Mouse (Mus musculus) layer of hippocampus, postnatal 25 days (tissue): ENCODE measurements around the gene Clrn1. TPM values are rescaled to one million over a fixed set of nuclear protein-coding genes. Genes with fewer than 3 reads are reported as not detected.
A peak's percentile ranks its signal among the peaks of the same experiment; 100 is the strongest.

Experiments
- DNase-seq, 2 experiments: peaks; one replicate each; pipeline ENCODE4 v3.0.0; 2022; ENCODE audit warnings: mixed read lengths in 2 of 2, low spot score in 1 of 2; ENCODE audit errors: extremely low spot score in 1 of 2
- total RNA-seq, 2 experiments: library from RNA; stranded (reverse); gene quantifications; 2 replicates each; pipeline ENCODE4 v1.2.3; 2021

The Clrn1 gene
- total RNA-seq, 2 experiments from 2014 or later, result 1.5 to 1.7 TPM

DNA sequence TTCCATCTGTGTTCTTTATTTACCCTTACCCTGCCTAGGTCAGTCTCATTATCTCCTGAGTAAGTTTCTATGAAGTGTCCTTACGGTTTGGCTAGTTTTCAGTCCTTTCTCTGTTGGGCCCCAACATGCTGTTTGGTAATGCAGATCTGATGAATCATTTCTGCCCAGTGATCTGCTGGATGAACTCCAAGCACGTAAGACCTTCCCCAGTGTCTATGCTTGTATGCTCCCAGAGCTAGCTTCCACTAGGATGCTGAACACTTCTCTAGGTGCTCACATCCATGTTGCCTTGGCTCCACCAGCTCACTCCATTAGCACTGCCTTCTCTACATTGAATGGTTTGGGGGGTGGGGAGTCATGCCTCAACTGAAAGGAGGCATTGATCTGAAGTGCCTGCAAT, 52.3 kb downstream of the Clrn1 start:
- DNase-seq, result no peak

DNA sequence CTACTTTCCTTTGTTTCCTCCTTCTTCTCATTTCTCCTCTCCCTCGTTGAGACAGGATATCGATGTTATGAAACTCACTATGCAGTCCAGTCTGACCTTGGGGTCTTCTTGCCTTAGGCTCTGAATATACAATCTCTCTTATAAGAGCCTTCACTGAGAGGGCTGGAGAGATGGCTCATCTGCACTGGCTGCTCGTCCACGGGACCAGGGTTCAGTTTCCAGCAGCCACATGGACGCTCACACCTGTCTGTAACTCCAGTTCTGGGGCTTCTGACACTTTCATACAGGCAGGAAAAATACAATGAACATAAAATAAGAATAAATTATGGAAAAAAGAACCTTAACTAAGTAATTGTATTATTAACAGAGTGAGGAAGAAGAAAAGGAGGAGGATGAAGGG, 53.6 kb downstream of the Clrn1 start:
- no peak for DNase-seq

DNA sequence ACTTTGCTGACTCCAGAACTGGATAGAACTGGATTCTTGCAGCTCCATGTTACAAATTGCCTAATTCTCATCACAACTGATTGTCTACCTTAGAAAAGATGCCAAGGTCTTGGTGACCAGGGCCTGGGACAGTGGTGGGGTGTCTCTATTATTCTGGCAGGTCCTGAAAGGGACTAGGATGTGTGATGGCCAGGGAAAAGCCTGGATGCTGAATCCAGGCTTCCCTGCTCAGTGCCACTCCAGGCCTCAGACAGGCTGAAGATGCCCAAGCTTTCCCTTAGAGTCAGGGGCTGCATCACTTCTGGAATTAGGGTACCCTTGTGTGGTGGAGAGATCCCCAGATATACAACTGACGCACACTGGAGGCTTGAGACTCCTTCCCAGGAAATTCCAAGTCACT, 55.2 kb downstream of the Clrn1 start:
- DNase-seq, result no peak

DNA sequence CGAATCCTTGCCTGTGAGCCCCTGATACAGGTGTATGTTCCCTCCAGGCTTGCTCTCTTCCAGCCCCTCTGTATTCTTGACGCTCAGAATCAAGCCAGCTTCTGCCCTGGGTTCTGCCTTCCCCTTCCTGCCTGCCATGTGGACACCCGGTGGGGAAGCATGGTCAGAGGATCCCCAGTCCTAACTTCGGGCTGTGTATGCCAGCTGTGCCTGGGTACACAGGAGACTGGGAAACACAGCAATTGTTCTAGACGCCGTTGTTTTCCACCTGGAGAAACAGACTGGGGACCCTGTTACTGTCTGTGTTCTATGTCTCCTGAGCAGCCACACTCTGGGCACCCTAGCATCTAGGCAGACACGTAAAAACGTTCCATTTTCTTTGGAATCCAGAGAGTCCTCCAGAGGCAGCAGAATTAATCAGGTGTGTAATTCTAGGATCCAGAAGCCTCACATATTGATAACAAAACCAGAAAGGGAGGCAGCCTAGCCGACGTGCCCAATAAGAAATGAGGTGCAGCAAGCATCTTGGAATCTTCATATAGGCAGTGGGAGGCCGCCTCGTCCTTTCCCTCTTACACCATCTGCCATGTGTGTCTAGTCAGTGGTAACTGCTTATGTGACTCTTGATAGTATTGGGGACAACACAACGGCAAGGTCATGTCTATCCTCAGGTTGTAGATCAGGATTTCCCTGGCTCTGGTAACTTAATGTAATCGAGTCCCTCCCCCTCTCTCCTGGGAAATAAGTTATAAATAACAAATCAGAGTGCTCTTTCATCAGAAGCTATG, 56.6 kb downstream of the Clrn1 start:
- no peak for DNase-seq

DNA sequence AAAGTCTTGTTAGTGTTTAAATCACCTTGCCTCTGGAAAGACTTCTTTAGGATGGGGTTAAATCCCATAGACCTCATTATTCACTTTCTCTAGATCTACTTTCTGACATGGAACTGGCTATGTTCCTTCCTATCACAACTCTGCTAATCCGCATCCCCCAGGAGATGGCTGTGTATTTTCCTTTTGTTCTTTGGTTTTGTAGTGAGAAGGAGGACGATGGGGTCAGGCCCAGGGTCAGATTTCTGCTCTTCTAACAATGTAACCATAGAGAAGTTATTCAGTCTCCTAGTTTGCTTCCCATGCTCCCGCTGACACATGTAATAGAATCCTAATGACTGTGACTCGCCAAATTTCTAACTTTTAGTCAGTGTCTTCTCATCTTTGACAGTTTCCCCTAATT, 58.9 kb downstream of the Clrn1 start:
- no peak for DNase-seq

DNA sequence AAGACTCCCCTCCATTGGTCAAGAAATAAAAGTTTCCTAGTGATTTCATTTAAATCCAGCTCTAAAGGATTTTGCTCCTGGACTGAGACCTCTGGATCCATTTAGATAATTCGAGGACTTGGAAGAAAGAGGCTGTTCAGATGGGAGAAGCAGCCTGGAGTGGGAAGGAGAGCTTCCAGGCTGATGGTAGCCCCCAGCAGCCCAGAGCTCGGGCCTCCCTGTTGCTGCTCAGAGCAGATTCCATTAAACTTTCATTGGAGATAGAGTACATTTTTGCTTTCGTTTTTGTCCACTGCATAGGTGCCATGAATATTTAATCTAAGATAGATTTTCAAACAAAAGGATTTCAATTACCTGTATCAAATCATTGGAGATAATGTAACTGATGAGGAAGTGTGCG, 62.9 kb downstream of the Clrn1 start, which contains the start of gene Mindy4b-ps:
Mindy4b-ps (minus strand) TSS at position 101 of the 400 bp plus-strand sequence.
- DNase-seq, result no peak

DNA sequence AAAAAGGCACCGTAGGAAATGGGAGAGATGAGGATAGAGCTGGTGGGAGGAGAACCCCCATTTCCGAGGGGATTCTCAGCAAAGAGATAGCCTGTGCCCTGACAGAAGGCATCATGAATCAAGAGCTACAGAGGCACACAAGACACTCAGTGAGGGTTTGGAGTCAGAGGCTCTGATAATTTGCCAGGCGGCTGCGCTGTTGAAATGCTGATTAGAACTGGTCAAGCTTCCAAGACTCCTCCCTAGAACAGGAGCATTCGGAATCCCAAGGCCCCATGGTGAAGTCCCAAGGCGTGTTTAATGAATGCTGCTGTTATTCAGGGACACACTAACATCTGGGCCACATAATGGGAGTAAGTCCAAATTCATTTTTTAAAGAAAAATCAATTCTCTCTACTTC, 67.8 kb downstream of the Clrn1 start:
- DNase-seq, result no peak

DNA sequence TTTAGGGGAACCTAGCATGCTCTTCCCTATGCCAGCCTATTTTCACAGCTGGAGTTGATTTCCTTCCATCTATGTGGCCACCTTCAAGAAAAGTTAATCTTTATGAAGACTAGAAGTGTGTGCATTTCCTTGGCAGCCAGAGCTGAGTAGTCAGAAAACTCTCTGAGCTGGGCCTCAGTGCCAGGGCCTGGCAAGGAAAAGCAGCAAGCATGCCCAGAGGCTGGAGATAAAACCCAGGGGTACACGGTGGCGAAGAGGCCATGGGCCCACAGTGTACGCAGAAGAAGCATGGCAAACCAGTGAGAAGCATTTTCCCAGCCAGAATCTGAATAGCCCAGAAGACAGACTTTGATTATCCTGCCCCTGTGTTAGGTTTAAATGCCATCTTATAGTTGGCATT, 70.9 kb downstream of the Clrn1 start:
- DNase-seq, result no peak

DNA sequence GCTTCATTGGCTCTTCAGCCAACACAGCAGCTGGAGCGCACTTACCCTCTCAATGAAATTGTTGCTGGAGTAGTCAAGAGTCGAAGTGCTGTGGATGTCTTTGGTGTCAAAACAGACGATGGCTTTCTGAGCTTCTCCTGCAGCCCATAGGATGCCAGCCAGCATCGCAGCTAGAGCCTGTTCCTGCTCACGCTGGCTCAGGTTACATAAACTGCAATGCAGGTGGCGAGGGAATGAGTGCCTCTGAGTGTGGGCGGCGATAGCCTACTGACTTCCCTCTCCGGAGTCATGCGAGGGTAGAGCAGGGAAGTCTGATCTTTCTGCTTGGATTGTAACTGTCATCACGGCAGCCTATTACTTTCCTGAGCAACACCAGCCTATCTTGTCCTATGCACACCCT, 74.8 kb downstream of the Clrn1 start:
- DNase-seq, result no peak

DNA sequence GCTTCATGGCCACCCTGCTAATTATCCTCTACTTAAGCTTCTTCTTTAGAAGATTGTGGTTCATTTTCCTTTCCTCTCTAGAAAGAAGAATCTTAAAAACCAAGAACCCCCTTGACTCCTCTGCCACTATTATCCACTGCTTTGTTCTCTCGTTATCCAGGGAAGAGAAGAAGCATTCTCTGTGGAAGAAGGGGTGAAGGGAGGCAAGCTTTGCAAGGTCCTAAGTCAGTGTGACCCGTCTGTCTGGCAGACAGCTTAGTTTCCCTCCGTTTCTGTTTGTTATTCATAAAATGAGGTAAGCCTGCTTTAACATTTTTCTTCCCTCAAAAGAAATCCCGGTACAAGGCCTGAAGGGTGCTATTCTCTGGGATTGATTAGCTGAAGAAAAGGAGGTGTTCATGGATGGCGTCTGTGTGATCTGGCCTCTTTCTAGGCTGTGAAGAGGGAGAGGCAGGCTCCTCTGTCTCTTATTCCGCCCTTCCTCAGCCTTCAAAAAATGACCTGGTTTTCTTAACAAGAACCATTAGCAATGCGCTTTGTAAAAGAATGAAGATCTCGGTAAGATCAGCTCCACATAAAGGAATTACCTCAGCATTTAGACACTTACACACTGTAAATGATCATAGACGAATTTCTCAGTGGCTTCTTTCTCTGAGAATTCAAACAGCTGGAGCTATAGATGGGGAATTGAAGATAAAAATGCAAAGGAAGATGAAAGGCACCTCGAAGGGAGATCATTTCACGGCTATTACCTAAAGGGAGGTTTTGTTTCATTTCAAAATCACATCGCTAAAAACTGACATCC, 75.8 kb downstream of the Clrn1 start:
- no peak for DNase-seq

DNA sequence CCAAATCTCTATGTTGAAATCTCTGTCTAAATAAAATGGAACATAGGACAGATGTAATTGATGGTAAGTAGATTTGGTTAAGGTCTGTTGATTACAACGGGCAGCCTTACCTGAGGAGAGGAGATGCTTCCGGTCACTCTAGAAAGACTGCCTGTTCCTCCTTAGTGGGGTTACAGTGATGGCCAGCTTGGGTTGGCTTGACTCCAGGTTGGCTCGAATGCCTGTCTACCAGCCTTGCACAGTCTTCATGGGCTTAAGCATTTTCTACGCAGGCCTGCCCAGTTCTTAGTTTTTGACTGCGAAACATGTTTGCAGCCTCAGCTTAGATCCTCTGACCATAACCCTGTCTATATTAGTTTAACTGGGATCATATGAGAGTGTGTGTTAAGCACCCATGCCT, 76.5 kb downstream of the Clrn1 start:
- DNase-seq, result no peak

DNA sequence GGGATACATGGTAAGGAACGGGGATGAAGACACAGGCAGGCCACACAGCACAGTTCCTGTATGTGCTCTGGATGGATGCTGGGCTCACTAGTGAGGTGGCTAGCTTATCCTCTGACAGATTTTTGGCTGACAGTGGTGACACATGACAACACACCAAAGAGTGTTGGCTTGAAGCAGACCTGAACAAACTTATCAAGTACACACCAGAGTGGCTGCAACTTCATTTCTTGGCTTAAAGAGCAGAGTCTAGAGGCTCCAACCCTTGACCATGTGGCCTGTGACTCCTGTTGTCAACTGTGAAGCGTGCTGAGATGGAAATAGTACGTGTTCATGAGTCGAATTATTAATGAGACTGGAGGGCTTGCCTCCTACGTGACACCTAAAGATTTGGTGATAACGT, 80.4 kb downstream of the Clrn1 start:
- no peak for DNase-seq

DNA sequence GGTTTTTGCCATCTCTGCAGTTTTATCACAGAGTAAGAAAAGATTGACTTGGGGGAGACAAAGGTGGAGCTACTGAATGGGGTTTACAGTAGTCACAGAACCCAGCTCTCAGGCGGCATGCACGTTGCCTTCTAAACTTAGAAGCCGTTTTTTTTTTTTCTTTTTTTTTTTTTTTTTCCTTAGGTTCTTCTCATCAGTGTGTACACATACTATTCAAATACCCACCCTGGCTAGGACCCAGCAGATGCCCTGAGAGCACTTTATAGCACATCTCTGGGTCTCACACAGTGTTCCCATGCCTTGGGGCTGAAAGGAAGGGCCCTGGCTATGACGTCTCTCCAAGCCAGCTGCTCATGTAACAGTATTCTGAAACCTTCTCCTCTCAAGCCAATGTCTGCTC, 86.5 kb downstream of the Clrn1 start:
- DNase-seq, result no peak

DNA sequence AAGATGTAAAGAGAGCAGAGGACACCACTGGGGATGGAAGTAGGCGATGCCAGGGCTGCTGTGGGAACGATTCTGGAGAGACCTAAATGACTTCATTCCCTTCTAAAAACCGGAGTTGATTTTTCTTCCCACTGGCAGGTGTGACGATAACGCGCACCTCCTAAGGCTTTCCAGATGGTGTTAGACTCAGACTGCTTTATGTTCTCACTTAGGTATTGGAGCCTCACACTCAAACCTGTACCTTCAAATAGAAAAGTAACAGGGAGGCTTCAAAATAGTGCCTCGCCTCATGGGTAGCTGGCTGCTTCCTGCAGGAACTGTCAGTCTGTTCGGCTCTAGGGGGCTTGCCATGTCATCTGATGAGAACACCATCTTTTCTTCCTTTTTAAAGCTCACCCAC, 86.9 kb downstream of the Clrn1 start:
- DNase-seq, result peak in 1 of 2 experiments; percentile 6

Other genes with a start within 250 kb of the Clrn1 start
- gene Erich6, start 248.1 kb downstream of the Clrn1 start, total RNA-seq, result 1 to 10 TPM; 1.0 to 1.3 TPM
- 10 to 100 TPM; 16.9 to 19.0 TPM for gene Siah2, start 192.9 kb downstream of the Clrn1 start, total RNA-seq
- gene Mindy4b-ps, start 63.0 kb downstream of the Clrn1 start, total RNA-seq, result 1 to 10 TPM; 1.4 to 1.5 TPM
- gene Med12l, start 120.5 kb upstream of the Clrn1 start, total RNA-seq, result 10 to 100 TPM; 42.5 to 50.1 TPM
- not detected for gene Gpr171, start 216.5 kb upstream of the Clrn1 start, total RNA-seq